Mouse (Mus musculus): ENCODE data around the gene B4galnt3. TPM values are rescaled to one million over a fixed set of nuclear protein-coding genes. Genes with fewer than 3 reads are reported as not detected.
A peak's percentile ranks its signal among the peaks of the same experiment; 100 is the strongest.

Gene B4galnt3
- polyA plus RNA-seq (2012; fragmentation: generic; extraction: Trizol): 0.10 TPM

- H3K36me3 ChIP-seq (ENCODE audit: control insufficient read depth, insufficient read depth): no peaks in the 10 kb centered on the region
- H3K79me2 ChIP-seq (ENCODE audit: control insufficient read depth, insufficient read depth): no peaks in the 10 kb centered on the region
- no peak within 1 kb of the TSS for H3K4me3 ChIP-seq
- H3ac ChIP-seq (ENCODE audit: control insufficient read depth, insufficient read length): peak within 1 kb of the TSS; percentile 6
- peak within 1 kb of the TSS; percentile 55 for H3K4me2 ChIP-seq (ENCODE audit: low read depth)
- TF ChIP-seq TCF3 (IDR thresholded peaks at IDR 0.05; ENCODE audit: insufficient read length, low read depth): no peak
- peaks cover 21% of the 10 kb centered on the region for H3K27me3 ChIP-seq (ENCODE audit: control insufficient read depth, insufficient read depth, insufficient read length)
Observed at GRCm38 (mm10) chr6:120294056-120294784, at the start of gene B4galnt3, which contains the start of gene D330020A13Rik. Gene B4galnt3 (minus strand): TSS chr6:120294559. Gene D330020A13Rik (plus strand): TSS chr6:120294364.

- no peak overlapping the region for H3K4me3 ChIP-seq
Observed at GRCm38 (mm10) chr6:120343992-120344391, 49.6 kb upstream of the B4galnt3 start.

GRCm38 (mm10) chr6:120332351-120332750 is 38.0 kb upstream of the B4galnt3 start:
- Histone ChIP-seq H3K4me2 (ENCODE audit: low read depth) (no peak overlapping the region), H3K36me3 (ENCODE audit: control insufficient read depth, insufficient read depth) (peaks cover 14% of the 10 kb centered on the region), H3ac (ENCODE audit: control insufficient read depth, insufficient read length) (no peak overlapping the region), H3K4me3 (no peak overlapping the region), H3K79me2 (ENCODE audit: control insufficient read depth, insufficient read depth) (no peaks in the 10 kb centered on the region), H3K27me3 (ENCODE audit: control insufficient read depth, insufficient read depth, insufficient read length) (no peaks in the 10 kb centered on the region)
- no peak for TF ChIP-seq TCF12 (IDR thresholded peaks at IDR 0.05; ENCODE audit: insufficient read depth, poor library complexity, severe bottlenecking)

More at GRCm38 (mm10) chr6:120343992-120344391, 49.6 kb upstream of the B4galnt3 start:
- Histone ChIP-seq H3K27me3 (ENCODE audit: control insufficient read depth, insufficient read depth, insufficient read length) (no peaks in the 10 kb centered on the region), H3ac (ENCODE audit: control insufficient read depth, insufficient read length) (no peak overlapping the region), H3K79me2 (ENCODE audit: control insufficient read depth, insufficient read depth) (no peaks in the 10 kb centered on the region), H3K4me2 (ENCODE audit: low read depth) (no peak overlapping the region), H3K36me3 (ENCODE audit: control insufficient read depth, insufficient read depth) (peaks cover 16% of the 10 kb centered on the region)
- TF ChIP-seq CEBPB (IDR thresholded peaks at IDR 0.05; ENCODE audit: insufficient read depth, poor library complexity, severe bottlenecking) (no peak), MYOD1 (IDR thresholded peaks at IDR 0.05; ENCODE audit: control insufficient read depth in 1 of 3, insufficient read length in 2 of 3, low read depth in 2 of 3) (no peak), POLR2A (IDR thresholded peaks at IDR 0.05; ENCODE audit: insufficient read length, low read depth) (no peak), REST (IDR thresholded peaks at IDR 0.05; ENCODE audit: insufficient read depth, insufficient read length) (no peak), POLR2AphosphoS2 (IDR thresholded peaks at IDR 0.05; ENCODE audit: insufficient read length, low read depth) (no peak), MYOG (IDR thresholded peaks at IDR 0.05; ENCODE audit: control insufficient read depth in 1 of 3, insufficient read depth in 1 of 3, insufficient read length in 2 of 3, low read depth in 2 of 3) (no peak), TCF3 (IDR thresholded peaks at IDR 0.05; ENCODE audit: insufficient read length, low read depth) (no peak), SRF (IDR thresholded peaks at IDR 0.05; ENCODE audit: control insufficient read depth, insufficient read length, low read depth) (no peak), E2F4 (IDR thresholded peaks at IDR 0.05; ENCODE audit: insufficient read depth) (no peak), TCF12 (IDR thresholded peaks at IDR 0.05; ENCODE audit: insufficient read depth, poor library complexity, severe bottlenecking) (no peak), MAX (IDR thresholded peaks at IDR 0.05; ENCODE audit: low read depth) (no peak)

GRCm38 (mm10) chr6:120324295-120324927 is 30.1 kb upstream of the B4galnt3 start:
- Histone ChIP-seq H3K79me2 (ENCODE audit: control insufficient read depth, insufficient read depth) (no peaks in the 10 kb centered on the region), H3K27me3 (ENCODE audit: control insufficient read depth, insufficient read depth, insufficient read length) (no peaks in the 10 kb centered on the region), H3K36me3 (ENCODE audit: control insufficient read depth, insufficient read depth) (peaks cover 6% of the 10 kb centered on the region), H3K4me3 (no peak overlapping the region), H3K4me2 (ENCODE audit: low read depth) (no peak overlapping the region), H3ac (ENCODE audit: control insufficient read depth, insufficient read length) (no peak overlapping the region)
- no peak for TF ChIP-seq MYOD1 (IDR thresholded peaks at IDR 0.05; ENCODE audit: control insufficient read depth in 1 of 3, insufficient read length in 2 of 3, low read depth in 2 of 3)
- no peak for TF ChIP-seq USF1 (IDR thresholded peaks at IDR 0.05; ENCODE audit: low read depth)

DNA sequence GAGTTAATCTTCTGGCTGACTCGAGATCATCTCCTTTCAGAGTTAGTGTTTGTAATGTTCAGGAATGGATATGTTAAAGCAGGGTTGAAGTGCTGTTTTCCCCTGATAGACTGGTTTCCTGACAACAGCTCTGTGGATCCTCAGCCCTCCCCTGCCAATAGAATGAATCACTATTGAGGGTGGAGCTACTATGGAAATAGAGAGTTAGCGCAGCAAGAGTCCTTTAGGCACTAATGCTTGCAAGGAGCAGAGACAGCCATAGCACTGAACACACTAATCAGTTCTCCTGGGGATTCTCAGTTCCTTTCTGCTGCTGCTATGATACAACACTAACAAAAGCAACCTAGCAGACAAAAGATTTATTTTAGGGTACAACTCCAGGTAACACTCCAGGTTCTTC is 26.0 kb upstream of the B4galnt3 start:
- TF ChIP-seq MAX (IDR thresholded peaks at IDR 0.05; ENCODE audit: low read depth) (no peak), USF1 (IDR thresholded peaks at IDR 0.05; ENCODE audit: low read depth) (no peak), POLR2AphosphoS2 (IDR thresholded peaks at IDR 0.05; ENCODE audit: insufficient read length, low read depth) (no peak), MYOD1 (IDR thresholded peaks at IDR 0.05; ENCODE audit: control insufficient read depth in 1 of 3, insufficient read length in 2 of 3, low read depth in 2 of 3) (no peak), E2F4 (IDR thresholded peaks at IDR 0.05; ENCODE audit: insufficient read depth) (no peak), TCF3 (IDR thresholded peaks at IDR 0.05; ENCODE audit: insufficient read length, low read depth) (no peak), CEBPB (IDR thresholded peaks at IDR 0.05; ENCODE audit: insufficient read depth, poor library complexity, severe bottlenecking) (no peak), TCF12 (IDR thresholded peaks at IDR 0.05; ENCODE audit: insufficient read depth, poor library complexity, severe bottlenecking) (no peak), POLR2A (IDR thresholded peaks at IDR 0.05; ENCODE audit: insufficient read length, low read depth) (no peak)
- no peaks in the 10 kb centered on the region for H3K36me3 ChIP-seq (ENCODE audit: control insufficient read depth, insufficient read depth)
- H3K79me2 ChIP-seq (ENCODE audit: control insufficient read depth, insufficient read depth): no peaks in the 10 kb centered on the region
- peaks cover 3% of the 10 kb centered on the region for H3K27me3 ChIP-seq (ENCODE audit: control insufficient read depth, insufficient read depth, insufficient read length)
- no peak overlapping the region for H3K4me3 ChIP-seq
- no peak overlapping the region for H3ac ChIP-seq (ENCODE audit: control insufficient read depth, insufficient read length)
- no peak overlapping the region for H3K4me2 ChIP-seq (ENCODE audit: low read depth)
